Mouse (Mus musculus) lung, postnatal 14 days (tissue): ENCODE measurements around the gene Snrnp25.
"Not testable (repeated sequence)": the region's sequence is repeated elsewhere in the genome, so short reads cannot be mapped to it uniquely, and the experiment has no call there.

Experiments
- DNase-seq: peaks from one replicate; pipeline ENCODE4 v3.0.0; 2021

Gene Snrnp25

DNA sequence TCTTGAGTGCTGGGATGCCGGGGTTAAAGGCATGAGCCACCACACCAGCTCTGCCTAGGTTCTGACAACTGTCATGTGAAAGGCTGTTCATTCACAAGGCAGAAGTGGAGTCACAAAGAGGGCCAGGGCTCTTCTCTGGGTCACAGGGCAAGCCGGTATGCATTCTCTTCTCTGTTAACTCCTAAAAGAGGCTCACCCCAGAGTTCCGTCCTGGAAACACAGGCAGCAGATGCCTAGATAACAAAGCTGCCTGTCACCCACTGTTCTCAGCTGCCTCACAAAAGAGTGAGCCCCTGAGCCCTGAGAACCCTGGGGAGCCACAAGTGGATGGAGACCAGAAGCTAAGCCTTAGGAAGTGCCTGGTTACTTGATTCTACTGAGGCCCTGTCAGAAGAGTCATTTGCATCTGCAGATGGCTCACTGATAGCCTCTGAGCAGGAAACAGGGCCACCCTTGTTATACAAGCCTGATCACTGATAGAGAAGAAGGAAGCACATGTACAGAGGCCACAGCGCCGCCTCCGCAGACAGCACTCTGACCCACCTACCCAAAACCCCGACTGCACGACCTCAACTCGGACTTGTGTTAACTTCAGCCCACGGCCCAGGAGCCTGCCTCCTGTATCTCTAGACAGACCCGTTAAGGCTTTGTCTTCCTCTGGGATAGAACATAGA, 9.2 kb upstream of the Snrnp25 start:
- DNase-seq, result no peak

GRCm38 (mm10) chr11:32196727-32197126, 8.5 kb upstream of the Snrnp25 start:
- no peak for DNase-seq

GRCm38 (mm10) chr11:32197766-32198165, 7.4 kb upstream of the Snrnp25 start:
- DNase-seq, result no peak

GRCm38 (mm10) chr11:32198256-32198955, 6.8 kb upstream of the Snrnp25 start:
- no peak for DNase-seq

DNA sequence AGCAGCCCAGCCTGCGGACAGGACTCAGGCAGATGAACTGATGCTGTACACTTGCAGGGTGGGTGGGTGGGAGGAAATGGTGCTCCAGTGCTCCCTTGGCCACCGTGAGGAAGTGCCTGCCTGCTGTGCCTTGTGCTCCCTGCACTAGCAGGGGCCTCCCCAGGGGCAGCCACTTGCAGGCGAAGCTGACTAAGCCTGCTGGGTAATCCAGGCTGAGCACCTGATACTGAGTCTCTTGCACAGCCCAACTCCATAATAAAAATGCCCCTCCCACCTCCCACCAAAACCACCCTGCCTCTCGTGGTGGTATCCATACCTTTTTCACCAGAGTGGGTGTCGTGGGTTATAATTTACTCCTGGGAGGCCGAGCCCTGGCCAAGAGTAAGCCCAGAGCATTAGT, 6.0 kb upstream of the Snrnp25 start:
- DNase-seq, result no peak

DNA sequence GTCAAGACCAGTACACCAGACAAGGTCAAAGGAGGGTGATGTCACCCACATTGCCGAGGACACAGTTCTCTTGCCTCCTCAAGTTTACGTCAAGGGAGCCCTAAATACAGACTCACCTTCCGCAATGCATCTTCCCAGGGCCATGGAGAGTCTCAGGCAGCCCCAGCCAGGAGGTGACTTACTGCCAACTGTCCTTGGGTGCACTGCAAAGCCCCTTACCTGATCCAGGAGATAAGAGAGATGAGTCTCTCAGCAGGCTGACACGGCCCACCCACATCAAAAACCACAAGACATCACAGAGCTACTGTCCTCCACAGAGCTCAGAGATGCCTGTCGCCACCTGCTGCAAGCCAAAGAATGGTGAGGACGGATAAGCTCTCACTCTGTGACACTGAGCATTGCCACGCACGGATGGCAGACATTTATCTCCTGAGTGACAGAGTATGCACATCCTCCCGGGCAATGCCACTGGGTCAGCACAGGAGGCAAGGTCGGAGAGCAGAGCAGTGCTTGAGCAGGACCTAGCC, 5.1 kb upstream of the Snrnp25 start, which contains the start of gene Il9r:
Il9r (minus strand) TSS at position 205 of the 527 bp plus-strand sequence.
- DNase-seq, result no peak

DNA sequence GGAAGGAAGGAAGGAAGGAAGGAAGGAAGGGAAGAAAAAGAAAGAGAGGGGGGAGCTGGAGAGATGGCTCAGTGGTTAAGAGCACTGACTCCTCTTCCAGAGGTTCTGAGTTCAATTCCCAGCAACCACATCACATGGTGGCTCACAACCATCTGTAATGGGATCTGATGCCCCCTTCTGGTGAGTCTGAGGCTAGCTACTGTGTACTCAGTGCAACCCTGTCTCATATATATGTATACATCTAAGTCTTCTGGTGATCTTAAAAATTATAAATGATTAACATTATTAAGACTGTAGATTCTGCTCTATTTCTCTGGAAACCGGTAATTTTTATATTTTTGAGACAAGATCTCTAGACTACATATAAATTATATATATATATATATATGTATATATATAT, 4.2 kb upstream of the Snrnp25 start:
- DNase-seq, result not testable (repeated sequence)

DNA sequence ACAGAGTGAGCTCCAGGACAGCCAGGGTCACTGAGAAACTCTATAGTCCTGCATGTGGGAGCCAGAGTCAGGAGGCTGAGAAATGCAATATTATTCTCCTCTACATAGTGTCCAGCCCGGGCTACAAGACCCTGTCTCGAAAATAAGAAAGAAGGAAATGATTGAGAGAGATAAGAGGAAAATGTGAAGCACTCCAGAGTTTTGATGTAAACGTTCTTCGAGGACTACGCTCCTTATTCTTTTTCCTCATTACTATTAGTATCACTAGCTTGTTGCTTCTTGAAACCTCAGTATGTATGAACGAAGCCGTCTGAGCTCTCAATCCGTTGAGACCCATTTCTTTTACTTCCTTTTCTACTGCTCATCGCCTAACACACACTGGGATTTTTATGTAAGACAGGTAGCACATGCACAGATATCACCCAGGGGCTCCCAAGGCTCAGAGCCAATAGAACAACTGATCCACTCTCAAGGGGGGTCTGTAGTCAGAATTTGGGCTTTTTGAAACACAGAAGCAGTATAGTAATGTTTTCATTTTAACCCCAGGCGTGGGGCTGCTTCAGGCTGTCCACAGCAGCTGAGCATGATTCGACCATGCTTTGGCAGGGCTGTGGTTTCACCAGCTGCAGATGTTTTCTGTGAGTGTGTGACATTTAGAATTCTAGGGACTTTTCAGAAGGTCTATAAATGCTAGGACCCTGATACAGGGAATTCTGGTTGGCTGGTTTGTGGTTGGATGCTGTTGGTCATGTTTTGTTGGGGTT, 3.1 kb upstream of the Snrnp25 start:
- DNase-seq, result no peak

GRCm38 (mm10) chr11:32210623-32211022, 5.4 kb downstream of the Snrnp25 start:
- no peak for DNase-seq

GRCm38 (mm10) chr11:32215372-32216162, 10.4 kb downstream of the Snrnp25 start:
- DNase-seq, result no peak

GRCm38 (mm10) chr11:32216851-32217250, 11.6 kb downstream of the Snrnp25 start:
- DNase-seq, result peak; percentile 86

DNA sequence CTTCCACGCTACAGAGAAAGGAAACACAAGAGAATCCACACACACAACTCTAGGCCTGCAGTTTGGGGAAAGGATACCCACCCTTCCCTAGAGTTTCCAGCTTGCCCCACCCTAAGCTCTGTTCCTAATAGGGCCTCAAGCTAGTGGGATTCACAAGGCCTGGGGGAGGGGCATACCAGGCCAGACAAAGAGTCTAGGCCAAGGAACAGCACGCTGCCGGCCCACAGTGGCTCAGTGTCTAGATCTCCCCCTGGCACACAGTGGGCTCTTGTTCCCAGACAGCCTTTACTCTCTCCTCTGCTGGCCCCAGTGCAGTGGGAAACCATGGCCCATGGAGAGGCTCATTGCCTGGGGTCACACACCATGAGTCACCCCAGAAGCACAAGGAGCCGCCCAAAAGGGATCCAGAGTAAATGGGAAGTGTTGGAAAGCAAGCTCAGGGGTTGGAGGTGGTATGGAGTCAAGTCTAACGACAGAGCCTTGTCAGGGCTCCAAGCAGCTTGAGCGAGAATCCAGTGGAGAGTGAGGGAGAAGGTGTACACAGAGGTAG, 13.4 kb downstream of the Snrnp25 start:
- no peak for DNase-seq

DNA sequence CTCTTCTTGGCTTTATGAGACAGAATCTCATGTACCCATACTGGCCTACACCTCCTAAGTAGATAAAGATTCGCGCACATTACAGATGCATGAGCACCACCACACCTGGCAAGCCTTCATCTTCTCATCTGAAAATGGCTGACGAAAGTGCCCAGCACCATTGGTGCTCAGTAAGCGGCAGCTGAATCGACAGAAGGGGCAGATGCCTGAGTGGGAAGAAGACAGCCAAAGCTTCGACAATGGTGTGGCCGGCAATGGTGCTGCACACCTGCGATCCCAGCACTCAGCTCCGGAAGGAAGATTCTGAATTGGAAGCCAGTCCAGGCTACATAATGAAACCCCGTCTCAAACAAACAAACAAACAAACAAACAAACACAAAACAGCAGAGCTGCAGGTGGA, 14.1 kb downstream of the Snrnp25 start:
- no peak for DNase-seq

GRCm38 (mm10) chr11:32220607-32221224, 15.5 kb downstream of the Snrnp25 start:
- no peak for DNase-seq

- peak; percentile 70 for DNase-seq
Observed at GRCm38 (mm10) chr11:32221225-32221950, 16.2 kb downstream of the Snrnp25 start.

GRCm38 (mm10) chr11:32221951-32222409, 16.8 kb downstream of the Snrnp25 start, which contains the start of gene Rhbdf1:
Gene Rhbdf1, minus strand, starts transcription at chr11:32222300.
- DNase-seq, result peak; percentile 75

DNA sequence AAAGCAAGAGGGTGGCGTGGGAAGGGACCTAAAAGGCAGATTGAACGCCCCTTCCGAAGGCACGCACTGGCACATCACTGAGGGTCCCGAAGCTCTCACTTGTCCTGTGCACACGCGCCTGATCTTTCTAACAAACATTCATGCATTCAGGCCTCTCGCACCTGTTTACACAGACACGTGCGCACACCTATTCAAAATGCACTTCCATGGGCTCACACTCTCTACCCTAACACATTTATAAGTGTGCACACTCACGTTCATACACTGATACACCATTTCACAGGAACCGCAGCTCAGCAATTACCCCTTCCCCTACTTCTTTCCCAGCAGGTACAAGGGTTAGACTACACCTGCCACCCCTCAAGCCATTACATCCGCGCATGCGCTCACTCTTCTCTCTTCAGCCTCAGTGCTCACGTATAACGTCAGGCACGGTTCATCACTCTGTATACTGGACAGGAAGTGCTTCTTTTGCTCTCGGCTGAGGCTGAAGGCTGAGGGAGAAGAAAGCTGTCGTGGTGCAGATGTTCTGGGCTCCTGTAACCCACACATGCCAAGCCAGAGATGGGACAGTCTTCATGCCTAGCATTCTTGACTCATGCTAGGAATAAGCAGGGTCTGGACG, 17.5 kb downstream of the Snrnp25 start:
- DNase-seq, result peak; percentile 33

DNA sequence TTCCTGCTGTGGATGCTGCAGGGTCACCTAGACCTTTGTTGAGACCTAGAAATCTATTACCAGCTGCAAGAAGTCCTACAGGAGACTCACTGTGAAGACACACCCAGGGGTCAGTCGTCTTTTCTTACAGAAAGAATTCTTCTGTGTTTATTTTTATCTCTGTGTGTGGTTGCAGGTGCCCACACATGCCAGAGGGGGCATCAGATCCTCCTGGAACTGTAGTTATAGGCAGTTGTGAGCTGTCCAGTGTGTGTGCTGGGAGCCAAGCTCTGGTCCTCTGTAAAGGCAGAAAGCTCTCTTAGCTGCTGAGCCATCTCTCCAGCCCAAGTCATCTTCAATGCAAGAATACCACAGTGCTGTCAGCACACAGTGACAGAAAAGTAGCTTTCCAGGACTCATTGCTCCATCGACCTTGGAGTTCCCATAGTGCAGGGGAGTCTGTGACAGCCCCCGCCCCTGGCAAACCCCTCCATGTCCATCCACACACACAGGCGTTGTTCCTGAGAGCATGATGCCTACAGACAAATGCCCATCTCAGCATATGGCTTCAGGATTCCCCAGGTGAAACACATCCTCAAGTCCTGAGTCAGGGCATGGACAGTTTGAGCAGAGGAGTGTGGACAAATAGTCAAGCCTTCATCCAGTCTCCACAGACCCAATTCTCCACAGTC, 18.2 kb downstream of the Snrnp25 start:
- DNase-seq, result no peak

DNA sequence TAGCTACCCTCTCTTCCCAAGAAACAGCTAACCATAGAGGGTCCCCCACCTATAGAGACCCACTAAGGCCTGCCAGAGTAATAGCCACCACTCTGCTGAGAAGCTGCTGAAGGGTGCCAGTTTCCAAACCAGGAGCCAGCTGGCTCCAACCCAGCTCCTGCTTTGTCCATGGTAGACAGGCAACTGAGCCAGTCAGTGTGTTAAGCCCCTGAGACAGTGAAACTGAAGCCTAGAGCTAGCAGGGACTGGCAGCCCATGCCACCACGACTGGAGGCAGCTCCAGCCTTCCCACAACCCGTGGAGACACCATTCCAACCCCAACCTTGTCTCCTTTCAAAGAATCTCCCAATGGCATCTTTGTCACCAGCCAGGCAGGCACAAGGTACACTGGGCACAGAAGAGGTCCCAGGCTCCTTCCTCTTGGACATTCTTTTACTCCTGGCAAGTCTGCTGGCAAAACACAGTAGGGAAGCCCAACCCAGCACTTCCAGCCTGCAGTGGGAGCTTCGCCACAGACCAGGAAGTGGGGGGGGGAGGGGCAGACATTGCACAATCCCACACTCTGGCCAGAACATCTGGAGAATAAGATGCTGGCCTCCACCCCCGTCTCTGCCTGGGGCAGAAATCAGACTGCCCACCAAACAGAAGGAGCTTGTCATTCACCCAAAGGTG, 19.4 kb downstream of the Snrnp25 start:
- DNase-seq, result peak; percentile 92
